8 mouse cellular contexts compared by ENCODE assay signal in the genomic region with DNA sequence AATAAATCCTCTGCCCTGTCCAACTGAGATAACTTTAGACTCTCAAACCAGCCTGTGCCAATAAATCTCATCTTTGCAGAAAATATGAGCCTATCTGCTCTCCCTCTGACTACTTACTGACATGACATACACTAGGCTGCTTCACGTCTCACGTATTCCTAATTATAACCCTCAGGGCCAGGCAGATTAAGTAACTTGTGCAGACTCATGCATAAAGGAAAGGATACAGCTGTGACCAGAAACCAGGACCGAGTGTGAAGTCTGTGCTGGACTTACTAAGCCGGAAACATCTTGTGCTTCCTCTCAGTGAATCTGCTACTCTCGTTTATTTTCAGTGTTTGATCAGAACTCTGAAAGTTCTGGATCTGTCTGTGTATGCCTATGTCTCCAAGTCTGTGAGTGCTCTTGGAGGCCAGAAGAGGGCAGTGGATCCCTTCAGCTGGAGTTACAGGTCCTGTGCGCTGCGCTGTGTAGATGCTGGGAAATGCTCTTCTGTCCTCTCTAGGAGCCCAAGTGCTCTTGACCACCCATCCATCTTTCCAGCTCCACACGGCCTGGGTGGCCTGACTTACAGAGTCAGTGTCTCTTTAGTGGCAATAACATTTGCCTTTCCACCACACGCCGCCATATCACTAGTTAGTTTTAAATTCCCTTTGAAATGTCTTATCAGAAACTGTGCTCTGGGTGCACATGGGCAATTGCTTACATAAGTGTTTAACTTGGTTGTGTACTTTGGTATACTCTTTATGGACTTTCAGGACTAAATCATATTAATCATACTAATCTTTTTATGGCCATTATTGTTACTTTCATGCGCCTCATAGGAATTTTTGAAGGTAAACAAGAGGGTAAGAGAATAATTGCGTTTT. TPM values are rescaled to one million over a fixed set of nuclear protein-coding genes. Genes with fewer than 3 reads are reported as not detected.
DNase-seq lines count a peak whose midpoint lies in the region; ATAC-seq and TF ChIP-seq lines count a peak whose summit lies in the region.

No protein-coding gene starts in this region.

- no peak for TF ChIP-seq EP300 in lung, postnatal 0 days (IDR thresholded peaks at IDR 0.05)

- no peaks in the 10 kb centered on the region for H3K4me1 ChIP-seq in forebrain, embryonic 12.5 days
- H3K4me1 ChIP-seq in forebrain, embryonic 15.5 days, result no peaks in the 10 kb centered on the region
- no peaks in the 10 kb centered on the region for H3K4me1 ChIP-seq in embryonic facial prominence, embryonic 14.5 days (ENCODE audit: control insufficient read depth, insufficient read depth, low read length)
- no peaks in the 10 kb centered on the region for H3K4me1 ChIP-seq in lung, postnatal 0 days (ENCODE audit: insufficient read depth, low read depth, low read length)

- intact Hi-C loops in left cerebral cortex, postnatal 36 days (cut with DNase I), result no loop called here

- H3K27me3 ChIP-seq in forebrain, embryonic 12.5 days, result no peaks in the 10 kb centered on the region
- H3K27me3 ChIP-seq in forebrain, embryonic 15.5 days, result no peaks in the 10 kb centered on the region
- no peaks in the 10 kb centered on the region for H3K27me3 ChIP-seq in embryonic facial prominence, embryonic 14.5 days (replicated peaks; ENCODE audit: control insufficient read depth, insufficient read depth, low read length)
- no peaks in the 10 kb centered on the region for H3K27me3 ChIP-seq in lung, postnatal 0 days (replicated peaks; ENCODE audit: insufficient read depth, low read length)

- no peak overlapping the region for H3K4me3 ChIP-seq in forebrain, embryonic 12.5 days (replicated peaks)
- H3K4me3 ChIP-seq in forebrain, embryonic 15.5 days, result no peak overlapping the region
- H3K4me3 ChIP-seq in embryonic facial prominence, embryonic 14.5 days (ENCODE audit: low read depth, low read length), result no peak overlapping the region
- H3K4me3 ChIP-seq in lung, postnatal 0 days (ENCODE audit: low read depth, low read length), result no peak overlapping the region

- peak; percentile 6 for DNase-seq in right cerebral cortex, postnatal 4 days
- DNase-seq in right cerebral cortex, postnatal 36 days (ENCODE audit: low spot score in 2 of 2), result no peak
- DNase-seq in embryonic facial prominence, embryonic 14.5 days (ENCODE audit: low spot score), result no peak
- peak; percentile 72 for DNase-seq in lung, postnatal 0 days (ENCODE audit: low spot score)
- DNase-seq in yolk sac, embryonic 10.5 days (ENCODE audit: low spot score), result peak; percentile 29
- DNase-seq in left cerebral cortex, postnatal 36 days (ENCODE audit: low spot score in 2 of 2), result no peak

- TF ChIP-seq CTCF in lung, postnatal 0 days (IDR thresholded peaks at IDR 0.05), result peak; percentile 80

- H3K4me2 ChIP-seq in forebrain, embryonic 12.5 days, result no peak overlapping the region
- H3K4me2 ChIP-seq in forebrain, embryonic 15.5 days (replicated peaks), result no peak overlapping the region
- H3K4me2 ChIP-seq in embryonic facial prominence, embryonic 14.5 days (ENCODE audit: low read depth, low read length), result no peak overlapping the region
- H3K4me2 ChIP-seq in lung, postnatal 0 days (replicated peaks; ENCODE audit: low read depth, low read length), result no peak overlapping the region

- H3K9ac ChIP-seq in forebrain, embryonic 12.5 days, result no peak overlapping the region
- H3K9ac ChIP-seq in forebrain, embryonic 15.5 days (replicated peaks), result no peak overlapping the region
- no peak overlapping the region for H3K9ac ChIP-seq in embryonic facial prominence, embryonic 14.5 days (ENCODE audit: low read depth, low read length)
- H3K9ac ChIP-seq in lung, postnatal 0 days (replicated peaks; ENCODE audit: low read depth), result no peak overlapping the region

- WGBS in forebrain, embryonic 12.5 days, result 75% methylated on average over 12 of the region's 12 CpGs
- WGBS in forebrain, embryonic 15.5 days, result 78% methylated on average over 12 of the region's 12 CpGs
- 61% methylated on average over 12 of the region's 12 CpGs for WGBS in embryonic facial prominence, embryonic 14.5 days
- WGBS in lung, postnatal 0 days, result 35% methylated on average over 12 of the region's 12 CpGs

- no peaks in the 10 kb centered on the region for H3K36me3 ChIP-seq in forebrain, embryonic 12.5 days (replicated peaks)
- H3K36me3 ChIP-seq in forebrain, embryonic 15.5 days, result no peaks in the 10 kb centered on the region
- H3K36me3 ChIP-seq in embryonic facial prominence, embryonic 14.5 days (ENCODE audit: control insufficient read depth, insufficient read depth, low read length), result no peaks in the 10 kb centered on the region
- no peaks in the 10 kb centered on the region for H3K36me3 ChIP-seq in lung, postnatal 0 days (ENCODE audit: insufficient read depth, low read length)

- ATAC-seq in forebrain, embryonic 12.5 days (ENCODE audit: low FRiP score), result 0 out of 2 replicates have a peak, but pooled peaks have one; percentile 20
- ATAC-seq in forebrain, embryonic 15.5 days (replicated peaks), result no peak
- peak; percentile 41; the same call in 1 of the 2 replicates for ATAC-seq in embryonic facial prominence, embryonic 14.5 days (ENCODE audit: low read depth)
- ATAC-seq in lung, postnatal 0 days, result peak; percentile 80

- no peaks in the 10 kb centered on the region for H3K9me3 ChIP-seq in forebrain, embryonic 12.5 days
- H3K9me3 ChIP-seq in forebrain, embryonic 15.5 days, result no peaks in the 10 kb centered on the region
- no peaks in the 10 kb centered on the region for H3K9me3 ChIP-seq in embryonic facial prominence, embryonic 14.5 days (ENCODE audit: control insufficient read depth, low read length)
- no peaks in the 10 kb centered on the region for H3K9me3 ChIP-seq in lung, postnatal 0 days (ENCODE audit: low read length)

- no peak overlapping the region for H3K27ac ChIP-seq in forebrain, embryonic 12.5 days
- H3K27ac ChIP-seq in forebrain, embryonic 15.5 days (replicated peaks), result no peak overlapping the region
- H3K27ac ChIP-seq in embryonic facial prominence, embryonic 14.5 days (replicated peaks; ENCODE audit: low read depth, low read length), result no peak overlapping the region
- no peak overlapping the region for H3K27ac ChIP-seq in lung, postnatal 0 days (ENCODE audit: low read length)

RNA-seq across cellular contexts. Expression of gene Arl14, which starts 13.5 kb away (rescaled TPM):
- not detected in 2 replicates for polyA plus RNA-seq in forebrain, embryonic 12.5 days (2016; fragmentation: Nextera tagmentation; extraction: Ambion mirVana)
- polyA plus RNA-seq in forebrain, embryonic 15.5 days (2015; fragmentation: Nextera tagmentation; extraction: Ambion mirVana), result not detected in 2 replicates
- not detected in 2 replicates for polyA plus RNA-seq in embryonic facial prominence, embryonic 14.5 days (2014; fragmentation: Nextera tagmentation; extraction: Ambion mirVana)
- 0.10 TPM in 1 of 2 replicates, not detected in the other for polyA plus RNA-seq in lung, postnatal 0 days (2015; fragmentation: Nextera tagmentation; extraction: Ambion mirVana)
- total RNA-seq in left cerebral cortex, postnatal 36 days (2021), result not detected

Comparison
In these comparisons a context has a peak if more than half of its experiments do, and no peak if none do; other contexts are left out.
1. DNase-seq: peak in right cerebral cortex, postnatal 4 days (single experiment), lung, postnatal 0 days (single experiment) and yolk sac, embryonic 10.5 days (single experiment); none in right cerebral cortex, postnatal 36 days (0 of 2), embryonic facial prominence, embryonic 14.5 days (single experiment) and left cerebral cortex, postnatal 36 days (0 of 2).